Mouse (Mus musculus) midbrain, embryonic 11.5 days (tissue): Measurements from ENCODE around the gene Slc25a22. TPM values are rescaled to one million over a fixed set of nuclear protein-coding genes. Genes with fewer than 3 reads are reported as not detected.

ENCODE experiments used
- ATAC-seq: fragments of 200-750 bp; cut with Nextera tagmentation; 2 replicates; pipeline ENCODE4 v1.8.0; 2017; ENCODE audit warnings: moderate TSS enrichment, moderate library complexity; ENCODE audit not compliant: low FRiP score
- DNase-seq: peaks from one replicate; pipeline ENCODE4 v3.0.0; 2015; ENCODE audit warnings: low spot score; ENCODE audit errors: missing footprints
- H3K27ac ChIP-seq: fragments of 300-500 bp; sonication (generic); 2 replicates; pipeline ENCODE4 v1.5.1; 2014; ENCODE audit warnings: low read depth, low read length
- H3K27me3 ChIP-seq: fragments of 300-500 bp; sonication (generic); 2 replicates; pipeline ENCODE4 v1.6.1; 2014; ENCODE audit warnings: mild to moderate bottlenecking, low read length, moderate library complexity, mixed read lengths; ENCODE audit not compliant: control insufficient read depth, insufficient read depth
- H3K36me3 ChIP-seq: fragments of 300-500 bp; sonication (generic); 2 replicates; pipeline ENCODE4 v1.6.1; 2014; ENCODE audit warnings: mild to moderate bottlenecking, low read length, moderate library complexity, mixed read lengths; ENCODE audit not compliant: control insufficient read depth, insufficient read depth
- H3K4me1 ChIP-seq: fragments of 300-500 bp; sonication (generic); 2 replicates; pipeline ENCODE4 v1.6.1; 2014; ENCODE audit warnings: low read length; ENCODE audit not compliant: control insufficient read depth, insufficient read depth
- H3K4me2 ChIP-seq: fragments of 300-500 bp; sonication (generic); 2 replicates; pipeline ENCODE4 v1.6.1; 2014; ENCODE audit warnings: mild to moderate bottlenecking, moderate library complexity
- H3K4me3 ChIP-seq: fragments of 300-500 bp; sonication (generic); 2 replicates; pipeline ENCODE4 v1.5.1; 2014; ENCODE audit warnings: low read depth, low read length
- H3K9ac ChIP-seq: fragments of 300-500 bp; sonication (generic); 2 replicates; pipeline ENCODE4 v1.6.1; 2014; ENCODE audit warnings: low read length
- H3K9me3 ChIP-seq: fragments of 300-500 bp; sonication (generic); 2 replicates; pipeline ENCODE4 v1.6.1; 2016; ENCODE audit warnings: low read length; ENCODE audit not compliant: control insufficient read depth
- WGBS: fragments of 180-500 bp; shearing (Covaris S2); extraction: QIAGEN DNeasy Blood & Tissue Kit; methylation state at CpG from one replicate; pipeline ENCODE4 v1.1.7; 2014; 5-methylcytosine and 5-hydroxymethylcytosine counted together
- polyA plus RNA-seq: library from polyadenylated mRNA; unstranded; fragments of >200 nt; fragmentation: Nextera tagmentation; extraction: Ambion mirVana; gene quantifications from 2 replicates; pipeline ENCODE4 v1.2.1, GENCODE M21; 2014

Slc25a22 gene
- polyA plus RNA-seq, 1 experiment from 2014 or later: 31.9 TPM

GRCm38 (mm10) chr7:141467230-141468030 lies 29.7 kb upstream of the Slc25a22 start, which contains the start of gene Cd151:
Cd151 (plus strand) TSS chr7:141467392.
- H3K36me3 ChIP-seq: peaks cover 5% of the 10 kb centered on the region; the same call in 1 of the 2 replicates
- H3K4me3 ChIP-seq: peak within 1 kb of the TSS; percentile 68
- peaks cover 46% of the 10 kb centered on the region for H3K27me3 ChIP-seq
- peaks cover 25% of the 10 kb centered on the region for H3K4me1 ChIP-seq
- whole genome bisulfite sequencing: under 1% methylated on average over 52 of the region's 52 CpGs
- H3K4me2 ChIP-seq: peak within 1 kb of the TSS; percentile 72
- peak within 1 kb of the TSS; percentile 81 for H3K9ac ChIP-seq
- peak within 1 kb of the TSS; percentile 66 for H3K27ac ChIP-seq
- DNase-seq (peak; percentile 98), ATAC-seq (peak; percentile 77)
- no peaks in the 10 kb centered on the region for H3K9me3 ChIP-seq

GRCm38 (mm10) chr7:141466607-141467148 lies 29.0 kb upstream of the Slc25a22 start:
- 58% methylated on average over 10 of the region's 10 CpGs for WGBS
- peaks cover 29% of the 10 kb centered on the region for H3K4me1 ChIP-seq
- no peak overlapping the region for H3K27ac ChIP-seq
- H3K4me3 ChIP-seq: peak overlapping the region; percentile 68
- H3K27me3 ChIP-seq: peaks cover 54% of the 10 kb centered on the region
- H3K4me2 ChIP-seq: peak overlapping the region; percentile 72
- H3K36me3 ChIP-seq: peaks cover 2% of the 10 kb centered on the region; the same call in 1 of the 2 replicates
- H3K9me3 ChIP-seq: no peaks in the 10 kb centered on the region
- H3K9ac ChIP-seq: peak overlapping the region; percentile 81; the same call in 1 of the 2 replicates
- DNase-seq (peak; percentile 84), ATAC-seq (no peak)

DNA sequence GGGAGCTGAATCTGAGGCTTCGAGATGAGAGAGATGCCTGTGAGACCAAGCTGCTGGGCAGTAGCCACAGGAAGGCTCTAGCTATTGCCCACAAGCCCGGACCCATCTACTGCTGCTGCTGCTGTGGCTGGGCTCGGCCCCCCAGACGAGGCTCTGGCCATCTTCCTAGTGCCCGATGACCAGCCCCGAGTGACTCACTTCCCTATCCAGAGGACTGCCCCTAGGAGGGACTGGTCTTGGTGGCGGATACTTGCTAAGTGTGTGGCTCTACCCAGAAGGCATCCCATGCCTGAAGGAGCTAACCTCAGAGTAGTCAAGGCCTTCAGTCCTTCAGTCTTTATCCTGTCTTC lies 28.3 kb upstream of the Slc25a22 start:
- Histone ChIP-seq H3K36me3 (peaks cover 2% of the 10 kb centered on the region; the same call in 1 of the 2 replicates), H3K4me2 (no peak overlapping the region), H3K27me3 (peaks cover 60% of the 10 kb centered on the region), H3K9me3 (no peaks in the 10 kb centered on the region), H3K27ac (no peak overlapping the region), H3K9ac (no peak overlapping the region), H3K4me1 (peaks cover 31% of the 10 kb centered on the region), H3K4me3 (no peak overlapping the region)
- ATAC-seq: no peak
- no peak for DNase-seq
- WGBS: 79% methylated on average over 7 of the region's 7 CpGs

DNA sequence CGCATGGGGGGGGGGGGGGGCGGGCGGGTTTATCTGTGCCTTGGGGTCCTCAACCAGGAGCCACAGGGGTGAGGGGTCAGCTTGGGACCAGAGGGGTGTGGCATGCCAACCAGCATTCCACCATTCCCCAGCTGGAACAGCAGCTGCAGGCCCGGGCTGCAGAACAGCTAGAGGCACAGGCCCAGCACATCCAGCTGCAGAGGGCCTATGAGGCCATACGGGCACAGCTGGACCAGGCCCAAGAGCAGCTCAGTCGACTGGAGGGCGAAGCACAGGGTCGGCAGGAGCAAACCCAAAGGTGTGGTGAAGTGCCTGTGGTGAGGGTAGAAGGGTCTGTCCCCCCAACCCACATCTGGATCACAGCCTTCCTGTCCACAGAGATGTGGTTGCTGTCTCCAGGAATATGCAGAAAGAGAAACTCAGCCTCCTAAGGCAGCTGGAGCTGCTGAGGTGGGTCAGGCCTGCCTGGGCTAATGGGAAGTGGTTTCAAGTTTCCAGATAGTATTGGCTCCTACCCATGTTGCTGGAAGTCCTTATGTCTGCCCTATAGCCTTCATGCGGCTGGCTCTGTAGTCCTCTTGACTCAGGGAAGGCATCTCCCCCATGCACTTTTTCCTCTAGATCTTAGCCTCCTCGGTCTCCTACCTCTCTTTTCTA lies 27.8 kb upstream of the Slc25a22 start:
- H3K9ac ChIP-seq: no peak overlapping the region
- H3K27ac ChIP-seq: no peak overlapping the region
- H3K4me2 ChIP-seq: no peak overlapping the region
- ATAC-seq (no peak), DNase-seq (no peak)
- peaks cover 65% of the 10 kb centered on the region for H3K27me3 ChIP-seq
- 0 out of 2 replicates have a peak overlapping the region, but pooled peaks have one; percentile 14 for H3K4me3 ChIP-seq
- peaks cover 31% of the 10 kb centered on the region for H3K4me1 ChIP-seq
- WGBS: 48% methylated on average over 8 of the region's 10 CpGs
- no peaks in the 10 kb centered on the region for H3K9me3 ChIP-seq
- H3K36me3 ChIP-seq: peaks cover 2% of the 10 kb centered on the region; the same call in 1 of the 2 replicates

GRCm38 (mm10) chr7:141464603-141465201 lies 27.0 kb upstream of the Slc25a22 start:
- Histone ChIP-seq H3K36me3 (no peaks in the 10 kb centered on the region), H3K4me2 (peak overlapping the region; percentile 6; the same call in 1 of the 2 replicates), H3K27me3 (peaks cover 71% of the 10 kb centered on the region), H3K4me3 (peak overlapping the region; percentile 14; the same call in 1 of the 2 replicates), H3K27ac (no peak overlapping the region), H3K9ac (no peak overlapping the region), H3K4me1 (peaks cover 31% of the 10 kb centered on the region), H3K9me3 (no peaks in the 10 kb centered on the region)
- DNase-seq (peak; percentile 89), ATAC-seq (no peak)
- 3% methylated on average over 38 of the region's 38 CpGs for WGBS

- no peak overlapping the region for H3K4me2 ChIP-seq
- H3K27me3 ChIP-seq: peaks cover 71% of the 10 kb centered on the region
- no peak overlapping the region; the same call in 1 of the 2 replicates for H3K4me3 ChIP-seq
- H3K36me3 ChIP-seq: no peaks in the 10 kb centered on the region
- DNase-seq: peak; percentile 84
- H3K9ac ChIP-seq: no peak overlapping the region
- H3K9me3 ChIP-seq: no peaks in the 10 kb centered on the region
- no peak for ATAC-seq
- WGBS: 19% methylated on average over 12 of the region's 12 CpGs
- H3K4me1 ChIP-seq: peaks cover 25% of the 10 kb centered on the region
- H3K27ac ChIP-seq: no peak overlapping the region
Observed at GRCm38 (mm10) chr7:141463824-141464602, 26.3 kb upstream of the Slc25a22 start.

GRCm38 (mm10) chr7:141462333-141462821 lies 24.7 kb upstream of the Slc25a22 start:
- ATAC-seq (no peak), DNase-seq (peak; percentile 84)
- Histone ChIP-seq H3K4me2 (peak overlapping the region; percentile 43; the same call in 1 of the 2 replicates), H3K4me1 (peaks cover 13% of the 10 kb centered on the region), H3K9me3 (no peaks in the 10 kb centered on the region), H3K9ac (no peak overlapping the region), H3K4me3 (peak overlapping the region; percentile 35; the same call in 1 of the 2 replicates), H3K27me3 (peaks cover 71% of the 10 kb centered on the region), H3K27ac (no peak overlapping the region), H3K36me3 (no peaks in the 10 kb centered on the region)
- 17% methylated on average over 5 of the region's 5 CpGs for WGBS
